Mouse (Mus musculus): ENCODE data around the gene Slc39a1. TPM values are rescaled to one million over a fixed set of nuclear protein-coding genes. Genes with fewer than 3 reads are reported as not detected.

Gene Slc39a1
- 12.1 and 13.0 TPM in 2 replicates for polyA plus RNA-seq (2012)

GRCm38 (mm10) chr3:90247960-90248745 lies at the start of gene Slc39a1:
Gene Slc39a1, plus strand, starts transcription at chr3:90248172.

GRCm38 (mm10) chr3:90213377-90213866 lies 34.5 kb upstream of the Slc39a1 start, which contains the start of the genes Rps27 and Rab13:
Gene Rps27, minus strand, starts transcription at chr3:90213651.
Gene Rab13, plus strand, starts transcription at chr3:90213695.

GRCm38 (mm10) chr3:90231507-90232333 lies 16.3 kb upstream of the Slc39a1 start, which contains the start of gene Jtb:
Gene Jtb, plus strand, starts transcription at chr3:90231597.

GRCm38 (mm10) chr3:90242984-90243775 lies 4.8 kb upstream of the Slc39a1 start, which contains the start of gene Creb3l4:
Gene Creb3l4, minus strand, starts transcription at chr3:90243512.

GRCm38 (mm10) chr3:90253653-90254418 lies 5.9 kb downstream of the Slc39a1 start, which contains the start of gene Crtc2:
Gene Crtc2, plus strand, starts transcription at chr3:90254163.

GRCm38 (mm10) chr3:90265034-90265931 lies 17.3 kb downstream of the Slc39a1 start, which contains the start of gene Dennd4b:
Gene Dennd4b, plus strand, starts transcription at chr3:90265185.

GRCm38 (mm10) chr3:90292345-90293275 lies 44.6 kb downstream of the Slc39a1 start, which contains the start of gene Gatad2b:
Gene Gatad2b, plus strand, starts transcription at chr3:90293178.

Other genes with a start within 250 kb of the Slc39a1 start
- 25.8 and 34.8 TPM in 2 replicates for gene Hax1, start 249.4 kb upstream of the Slc39a1 start, polyA plus RNA-seq (2012)
- gene 4933434E20Rik, start 196.5 kb upstream of the Slc39a1 start, polyA plus RNA-seq (2012) = 18.3 and 22.3 TPM in 2 replicates
- 125 and 126 TPM in 2 replicates for gene Ubap2l, start 195.5 kb upstream of the Slc39a1 start, polyA plus RNA-seq (2012)
- 366 and 435 TPM in 2 replicates for gene Tpm3, start 175.5 kb upstream of the Slc39a1 start, polyA plus RNA-seq (2012)
- gene Nup210l, start 144.0 kb upstream of the Slc39a1 start, polyA plus RNA-seq (2012) = 0.07 and 0.08 TPM in 2 replicates
- gene Rps27, start 34.5 kb upstream of the Slc39a1 start, polyA plus RNA-seq (2012) = 220 and 293 TPM in 2 replicates
- gene Rab13, start 34.5 kb upstream of the Slc39a1 start, polyA plus RNA-seq (2012) = 3.8 and 4.4 TPM in 2 replicates
- gene Jtb, start 16.6 kb upstream of the Slc39a1 start, polyA plus RNA-seq (2012) = 116 and 122 TPM in 2 replicates
- not detected in 2 replicates for gene Creb3l4, start 4.7 kb upstream of the Slc39a1 start, polyA plus RNA-seq (2012)
- 123 and 136 TPM in 2 replicates for gene Crtc2, start 6.0 kb downstream of the Slc39a1 start, polyA plus RNA-seq (2012)
- 90.1 and 99.5 TPM in 2 replicates for gene Dennd4b, start 17.0 kb downstream of the Slc39a1 start, polyA plus RNA-seq (2012)
- gene Gatad2b, start 45.0 kb downstream of the Slc39a1 start, polyA plus RNA-seq (2012) = 6.1 and 6.7 TPM in 2 replicates
- 3.5 TPM in 2 replicates for gene Slc27a3, start 141.8 kb downstream of the Slc39a1 start, polyA plus RNA-seq (2012)
- 24.4 and 25.8 TPM in 2 replicates for gene Ints3, start 185.4 kb downstream of the Slc39a1 start, polyA plus RNA-seq (2012)
- 0.57 and 1.1 TPM in 2 replicates for gene Npr1, start 217.7 kb downstream of the Slc39a1 start, polyA plus RNA-seq (2012)
- 17.1 and 20.8 TPM in 2 replicates for gene Ilf2, start 228.0 kb downstream of the Slc39a1 start, polyA plus RNA-seq (2012)
- gene Snapin, start 242.9 kb downstream of the Slc39a1 start, polyA plus RNA-seq (2012) = 4.0 and 5.0 TPM in 2 replicates